Mouse (Mus musculus): ENCODE measurements around the gene Wdr76.

- TF ChIP-seq CTCF (IDR thresholded peaks at IDR 0.05; ENCODE audit: extremely low read depth, insufficient read depth, low read length): no peak
- no peak for TF ChIP-seq POLR2A (IDR thresholded peaks at IDR 0.05; ENCODE audit: extremely low read depth, insufficient read depth, low read length)
These were observed 44.7 kb downstream of the Wdr76 start for GRCm38 (mm10) chr2:121551271-121551670.
